Mouse (Mus musculus) stomach, embryonic 16.5 days (tissue): ENCODE measurements at regions not wholly inside any gene's neighbourhood (a gene's known extent, or its start where the extent isn't known, plus 50 kb on each side); places are given as distances from the start of the nearest gene placed in this dataset.
"Not testable (repeated sequence)": the region's sequence is repeated elsewhere in the genome, so short reads cannot be mapped to it uniquely, and the experiment has no call there.

Experiments used
- ATAC-seq: fragments of 200-750 bp; cut with Nextera tagmentation; 2 replicates; pipeline ENCODE4 v1.8.0; 2017; ENCODE audit warnings: moderate number of reproducible peaks, moderate TSS enrichment; ENCODE audit not compliant: insufficient read depth, low FRiP score
- H3K27ac ChIP-seq: fragments of 300-500 bp; sonication (generic); 2 replicates; pipeline ENCODE4 v1.5.1; 2014; ENCODE audit warnings: low read length
- H3K27me3 ChIP-seq: fragments of 300-500 bp; sonication (generic); 2 replicates; pipeline ENCODE4 v1.6.1; 2014; ENCODE audit warnings: low read length, control low read depth, mixed read lengths; ENCODE audit not compliant: control insufficient read depth, insufficient read depth
- H3K36me3 ChIP-seq: fragments of 300-500 bp; sonication (generic); 2 replicates; pipeline ENCODE4 v1.6.1; 2014; ENCODE audit warnings: low read length; ENCODE audit not compliant: control insufficient read depth, insufficient read depth
- H3K4me1 ChIP-seq: fragments of 300-500 bp; sonication (generic); 2 replicates; pipeline ENCODE4 v1.6.1; 2014; ENCODE audit warnings: low read length, control low read depth, mixed read lengths; ENCODE audit not compliant: control insufficient read depth, insufficient read depth
- H3K4me2 ChIP-seq: fragments of 300-500 bp; sonication (generic); 2 replicates; pipeline ENCODE4 v1.6.1; 2014; ENCODE audit warnings: low read depth, low read length, mixed read lengths
- H3K4me3 ChIP-seq: fragments of 300-500 bp; sonication (generic); replicated peaks from 2 replicates; pipeline ENCODE4 v1.5.1; 2014; ENCODE audit warnings: mild to moderate bottlenecking, low read length
- H3K9ac ChIP-seq: fragments of 300-500 bp; sonication (generic); 2 replicates; pipeline ENCODE4 v1.6.1; 2014; ENCODE audit warnings: low read length
- H3K9me3 ChIP-seq: fragments of 300-500 bp; sonication (generic); replicated peaks from 2 replicates; pipeline ENCODE4 v1.6.1; 2016; ENCODE audit warnings: low read length, control low read depth; ENCODE audit not compliant: control insufficient read depth
- WGBS: fragments of 180-500 bp; shearing (Covaris S2); extraction: QIAGEN DNeasy Blood & Tissue Kit; methylation state at CpG from one replicate; pipeline ENCODE4 v1.1.7; 2014; 5-methylcytosine and 5-hydroxymethylcytosine counted together

- H3K27ac ChIP-seq = no peak overlapping the region
- H3K27me3 ChIP-seq = no peaks in the 10 kb centered on the region
- no peak for ATAC-seq
- no peaks in the 10 kb centered on the region for H3K9me3 ChIP-seq
- no peaks in the 10 kb centered on the region for H3K4me1 ChIP-seq
- H3K4me2 ChIP-seq = no peak overlapping the region
- WGBS = 78% methylated on average over 1 of the region's 1 CpGs
- H3K36me3 ChIP-seq = no peaks in the 10 kb centered on the region
- no peak overlapping the region for H3K9ac ChIP-seq
- H3K4me3 ChIP-seq = no peak overlapping the region
Observed at GRCm38 (mm10) chr10:99358256-99358655, 95.2 kb downstream of the Dusp6 start.

GRCm38 (mm10) chr10:99359439-99359866, 96.4 kb downstream of the Dusp6 start:
- ATAC-seq = no peak
- H3K9me3 ChIP-seq = peaks cover 4% of the 10 kb centered on the region; the same call in 1 of the 2 replicates
- H3K27me3 ChIP-seq = no peaks in the 10 kb centered on the region
- 70% methylated on average over 2 of the region's 2 CpGs for WGBS
- H3K4me1 ChIP-seq = no peaks in the 10 kb centered on the region
- no peaks in the 10 kb centered on the region for H3K36me3 ChIP-seq
- no peak overlapping the region for H3K4me2 ChIP-seq
- H3K4me3 ChIP-seq = no peak overlapping the region
- no peak overlapping the region for H3K9ac ChIP-seq
- H3K27ac ChIP-seq = no peak overlapping the region

- H3K27me3 ChIP-seq, H3K4me1 ChIP-seq, H3K9ac ChIP-seq, H3K36me3 ChIP-seq, H3K9me3 ChIP-seq, H3K4me2 ChIP-seq, H3K27ac ChIP-seq, H3K4me3 ChIP-seq, ATAC-seq: not testable (repeated sequence)
- 52% methylated on average over 10 of the region's 10 CpGs for WGBS
Observed at GRCm38 (mm10) chr10:99360601-99361000, 97.6 kb downstream of the Dusp6 start.

- Histone ChIP-seq H3K9ac (no peak overlapping the region), H3K4me2 (no peak overlapping the region), H3K4me3 (no peak overlapping the region), H3K27ac (no peak overlapping the region), H3K27me3 (no peaks in the 10 kb centered on the region), H3K4me1 (no peaks in the 10 kb centered on the region), H3K36me3 (no peaks in the 10 kb centered on the region), H3K9me3 (peaks cover 7% of the 10 kb centered on the region; the same call in 1 of the 2 replicates)
- ATAC-seq = no peak
- WGBS = 83% methylated on average over 7 of the region's 7 CpGs
Observed at GRCm38 (mm10) chr10:99366162-99366561, 103.1 kb downstream of the Dusp6 start.

GRCm38 (mm10) chr10:99367757-99368156, 104.7 kb downstream of the Dusp6 start:
- no peaks in the 10 kb centered on the region for H3K4me1 ChIP-seq
- H3K9ac ChIP-seq = no peak overlapping the region
- ATAC-seq = no peak
- no peak overlapping the region for H3K4me2 ChIP-seq
- no peak overlapping the region for H3K4me3 ChIP-seq
- H3K9me3 ChIP-seq = peaks cover 7% of the 10 kb centered on the region; the same call in 1 of the 2 replicates
- no peaks in the 10 kb centered on the region for H3K36me3 ChIP-seq
- WGBS = 46% methylated on average over 6 of the region's 6 CpGs
- no peaks in the 10 kb centered on the region for H3K27me3 ChIP-seq
- H3K27ac ChIP-seq = no peak overlapping the region

GRCm38 (mm10) chr10:99375101-99375500, 112.1 kb downstream of the Dusp6 start:
- no peaks in the 10 kb centered on the region for H3K27me3 ChIP-seq
- WGBS = 49% methylated on average over 5 of the region's 5 CpGs
- H3K27ac ChIP-seq = no peak overlapping the region
- H3K4me1 ChIP-seq = no peaks in the 10 kb centered on the region
- no peak overlapping the region for H3K9ac ChIP-seq
- no peak overlapping the region for H3K4me3 ChIP-seq
- ATAC-seq = no peak
- no peaks in the 10 kb centered on the region for H3K36me3 ChIP-seq
- no peaks in the 10 kb centered on the region for H3K9me3 ChIP-seq
- H3K4me2 ChIP-seq = no peak overlapping the region

GRCm38 (mm10) chr10:99376430-99376829, 113.4 kb downstream of the Dusp6 start:
- Histone ChIP-seq H3K4me3 (no peak overlapping the region), H3K9me3 (no peaks in the 10 kb centered on the region), H3K9ac (no peak overlapping the region), H3K27me3 (no peaks in the 10 kb centered on the region), H3K36me3 (no peaks in the 10 kb centered on the region), H3K4me1 (no peaks in the 10 kb centered on the region), H3K27ac (no peak overlapping the region), H3K4me2 (no peak overlapping the region)
- no peak for ATAC-seq
- whole genome bisulfite sequencing = 76% methylated on average over 8 of the region's 8 CpGs

GRCm38 (mm10) chr10:99377548-99377947, 114.5 kb downstream of the Dusp6 start:
- Histone ChIP-seq H3K4me2 (no peak overlapping the region), H3K4me1 (no peaks in the 10 kb centered on the region), H3K9ac (no peak overlapping the region), H3K27me3 (no peaks in the 10 kb centered on the region), H3K27ac (no peak overlapping the region), H3K9me3 (no peaks in the 10 kb centered on the region), H3K4me3 (no peak overlapping the region), H3K36me3 (no peaks in the 10 kb centered on the region)
- 66% methylated on average over 4 of the region's 4 CpGs for WGBS
- no peak for ATAC-seq

GRCm38 (mm10) chr10:99379156-99379555, 116.1 kb downstream of the Dusp6 start:
- 26% methylated on average over 1 of the region's 1 CpGs for WGBS
- H3K27me3 ChIP-seq = no peaks in the 10 kb centered on the region
- H3K27ac ChIP-seq = no peak overlapping the region
- no peak overlapping the region for H3K4me3 ChIP-seq
- H3K9ac ChIP-seq = no peak overlapping the region
- no peak overlapping the region for H3K4me2 ChIP-seq
- H3K36me3 ChIP-seq = no peaks in the 10 kb centered on the region
- no peak for ATAC-seq
- H3K9me3 ChIP-seq = no peaks in the 10 kb centered on the region
- no peaks in the 10 kb centered on the region for H3K4me1 ChIP-seq

GRCm38 (mm10) chr10:99380170-99380569, 117.1 kb downstream of the Dusp6 start:
- Histone ChIP-seq H3K9ac (no peak overlapping the region), H3K27ac (no peak overlapping the region), H3K4me3 (no peak overlapping the region), H3K36me3 (no peaks in the 10 kb centered on the region), H3K4me2 (no peak overlapping the region), H3K9me3 (no peaks in the 10 kb centered on the region), H3K4me1 (no peaks in the 10 kb centered on the region), H3K27me3 (no peaks in the 10 kb centered on the region)
- 79% methylated on average over 4 of the region's 4 CpGs for WGBS
- ATAC-seq = no peak
